Mouse (Mus musculus) E14TG2a.4 (cell line): ENCODE measurements around the gene Foxn3.

Experiments
- H3K27me3 ChIP-seq: 2 replicates; pipeline ENCODE4 v1.6.1; 2014; ENCODE audit warnings: low read length, control low read depth; ENCODE audit not compliant: insufficient read depth
- H3K36me3 ChIP-seq: 2 replicates; pipeline ENCODE4 v1.6.1; 2014; ENCODE audit warnings: low read length, control low read depth; ENCODE audit not compliant: insufficient read depth
- H3K4me1 ChIP-seq: replicated peaks from 2 replicates; pipeline ENCODE4 v1.6.1; 2014; ENCODE audit warnings: low read depth, low read length, control low read depth
- H3K4me3 ChIP-seq: replicated peaks from 2 replicates; pipeline ENCODE4 v1.5.1; 2014; ENCODE audit warnings: mild to moderate bottlenecking, low read length
- H3K9me3 ChIP-seq: 2 replicates; pipeline ENCODE4 v1.6.1; 2014; ENCODE audit warnings: low read length, control low read depth
- CTCF ChIP-seq: conservative IDR thresholded peaks from 2 replicates; pipeline ENCODE4 v1.5.1; 2014; ENCODE audit warnings: low read length
- NANOG ChIP-seq: IDR thresholded peaks from 2 replicates; pipeline ENCODE4 v1.6.1; 2014; ENCODE audit warnings: borderline replicate concordance, low read length, mixed read lengths
- POU5F1 ChIP-seq: IDR thresholded peaks from 2 replicates; pipeline ENCODE4 v1.6.1; 2014; ENCODE audit warnings: low read length, borderline replicate concordance

Foxn3 gene

GRCm38 (mm10) chr12:99543421-99544195 lies 19.8 kb downstream of the Foxn3 start:
- H3K36me3 ChIP-seq: no peaks in the 10 kb centered on the region
- TF ChIP-seq POU5F1 (no peak), CTCF (no peak), NANOG (no peak)
- H3K27me3 ChIP-seq: no peaks in the 10 kb centered on the region
- H3K4me3 ChIP-seq: no peak overlapping the region
- 0 out of 2 replicates have a peak, but pooled peaks cover 3% of the 10 kb centered on the region for H3K4me1 ChIP-seq
- no peaks in the 10 kb centered on the region for H3K9me3 ChIP-seq

GRCm38 (mm10) chr12:99540201-99540600 lies 23.2 kb downstream of the Foxn3 start:
- Histone ChIP-seq H3K4me3 (no peak overlapping the region), H3K27me3 (no peaks in the 10 kb centered on the region), H3K36me3 (no peaks in the 10 kb centered on the region), H3K9me3 (peaks cover 9% of the 10 kb centered on the region; the same call in 1 of the 2 replicates), H3K4me1 (no peaks in the 10 kb centered on the region)
- TF ChIP-seq CTCF (peak; percentile 46), POU5F1 (no peak)

- H3K4me1 ChIP-seq: no peaks in the 10 kb centered on the region
- H3K4me3 ChIP-seq: no peak overlapping the region
- H3K27me3 ChIP-seq: no peaks in the 10 kb centered on the region
- no peaks in the 10 kb centered on the region for H3K36me3 ChIP-seq
- TF ChIP-seq CTCF: no peak
- no peak for TF ChIP-seq NANOG
- TF ChIP-seq POU5F1: no peak
- peaks cover 21% of the 10 kb centered on the region for H3K9me3 ChIP-seq
Measured at GRCm38 (mm10) chr12:99537316-99537715, 26.1 kb downstream of the Foxn3 start.

- H3K4me1 ChIP-seq: no peaks in the 10 kb centered on the region
- H3K27me3 ChIP-seq: no peaks in the 10 kb centered on the region
- H3K4me3 ChIP-seq: no peak overlapping the region
- H3K9me3 ChIP-seq: peaks cover 21% of the 10 kb centered on the region
- TF ChIP-seq POU5F1 (no peak), NANOG (no peak), CTCF (no peak)
- H3K36me3 ChIP-seq: no peaks in the 10 kb centered on the region
Measured at GRCm38 (mm10) chr12:99536426-99536825, 27.0 kb downstream of the Foxn3 start.

GRCm38 (mm10) chr12:99532342-99532741 lies 31.0 kb downstream of the Foxn3 start:
- no peaks in the 10 kb centered on the region for H3K4me1 ChIP-seq
- no peak for TF ChIP-seq NANOG
- TF ChIP-seq POU5F1: no peak
- no peak for TF ChIP-seq CTCF
- H3K9me3 ChIP-seq: peaks cover 21% of the 10 kb centered on the region
- H3K27me3 ChIP-seq: no peaks in the 10 kb centered on the region; the same call in 1 of the 2 replicates
- H3K36me3 ChIP-seq: no peaks in the 10 kb centered on the region
- no peak overlapping the region for H3K4me3 ChIP-seq

DNA sequence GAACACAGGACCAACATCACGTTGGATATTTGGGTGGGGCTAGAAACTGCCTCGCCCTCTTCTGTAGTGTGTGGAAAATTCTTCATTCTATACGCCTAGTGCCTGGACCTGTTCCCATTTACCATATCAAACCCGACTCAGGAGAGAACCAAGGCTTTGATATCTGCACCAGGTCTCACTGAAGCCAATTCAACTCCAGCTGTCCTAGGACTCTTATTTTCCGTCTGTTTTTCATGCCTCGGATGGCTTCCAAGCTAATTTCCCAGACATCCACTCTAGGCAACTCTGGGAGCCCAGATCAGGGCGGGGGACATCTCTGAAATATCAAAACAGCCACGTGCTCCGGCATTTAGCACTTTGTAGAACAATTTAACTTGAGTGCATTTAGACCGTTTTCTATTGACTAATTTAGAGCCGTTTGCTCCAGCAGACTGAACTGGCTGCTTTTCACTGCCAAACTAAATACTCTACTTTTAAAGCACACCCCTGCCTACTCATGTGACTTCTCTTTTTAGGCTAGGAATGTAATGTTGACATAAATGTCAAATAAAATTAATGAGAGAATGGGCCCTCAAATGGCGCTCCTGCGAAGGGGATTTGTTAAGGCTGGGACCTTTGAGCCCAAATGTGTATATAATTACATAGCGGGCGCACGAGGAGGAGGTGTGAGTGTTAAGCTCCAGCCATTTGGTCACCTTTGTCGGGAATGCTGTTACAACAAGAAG lies 33.5 kb downstream of the Foxn3 start:
- Histone ChIP-seq H3K4me3 (no peak overlapping the region), H3K27me3 (no peaks in the 10 kb centered on the region; the same call in 1 of the 2 replicates)
- no peak for TF ChIP-seq NANOG
- no peak for TF ChIP-seq POU5F1
- TF ChIP-seq CTCF: no peak

DNA sequence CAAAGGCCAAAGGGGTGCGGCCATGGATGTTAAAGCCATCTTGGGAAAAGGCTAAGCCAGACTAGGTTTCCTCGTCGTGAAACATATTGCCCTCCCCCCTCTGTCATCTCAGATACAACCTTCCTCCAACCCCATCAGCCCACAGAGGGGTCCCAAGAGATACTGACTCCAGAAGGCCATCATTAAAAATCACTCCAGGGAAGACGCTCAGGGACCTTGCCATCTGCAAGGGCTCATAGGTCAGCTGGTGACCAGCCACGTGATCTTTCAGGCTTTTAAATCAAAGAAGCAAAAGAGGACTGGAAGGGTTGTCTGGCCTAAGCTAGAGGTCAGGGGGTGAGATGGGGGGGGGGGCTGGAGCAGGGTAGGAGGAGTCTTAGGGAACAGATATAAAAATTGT lies 34.4 kb downstream of the Foxn3 start:
- no peaks in the 10 kb centered on the region for H3K9me3 ChIP-seq
- H3K4me3 ChIP-seq: no peak overlapping the region
- no peaks in the 10 kb centered on the region for H3K36me3 ChIP-seq
- no peaks in the 10 kb centered on the region; the same call in 1 of the 2 replicates for H3K27me3 ChIP-seq
- TF ChIP-seq NANOG (no peak), CTCF (no peak), POU5F1 (no peak)
- H3K4me1 ChIP-seq: peaks cover 3% of the 10 kb centered on the region; the same call in 1 of the 2 replicates

More for the DNA sequence above, 33.5 kb downstream of the Foxn3 start:
- Histone ChIP-seq H3K9me3 (peaks cover 8% of the 10 kb centered on the region), H3K4me1 (peaks cover 3% of the 10 kb centered on the region; the same call in 1 of the 2 replicates), H3K36me3 (no peaks in the 10 kb centered on the region)

DNA sequence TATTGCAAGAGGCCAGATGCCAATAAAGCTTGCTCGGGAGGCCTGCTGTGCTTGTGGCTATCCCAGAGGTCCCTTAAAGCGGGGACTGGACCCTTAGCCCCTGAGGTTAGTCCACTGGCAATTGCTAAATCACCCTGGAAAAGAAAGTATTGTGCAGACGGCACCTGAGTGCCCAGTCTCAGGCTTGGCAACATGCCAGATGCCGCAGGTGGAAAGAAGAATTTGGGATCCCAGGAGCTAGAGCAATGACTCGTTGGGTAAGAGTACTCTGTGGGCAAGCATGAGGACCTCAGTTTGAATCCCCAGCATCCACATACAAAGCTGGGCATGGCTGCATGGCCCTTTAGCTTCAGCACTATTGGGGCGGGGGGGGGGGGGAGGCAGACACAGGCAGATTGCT lies 35.9 kb downstream of the Foxn3 start:
- H3K4me3 ChIP-seq: no peak overlapping the region
- H3K27me3 ChIP-seq: no peaks in the 10 kb centered on the region; the same call in 1 of the 2 replicates
- no peaks in the 10 kb centered on the region for H3K36me3 ChIP-seq
- TF ChIP-seq NANOG (no peak), CTCF (no peak), POU5F1 (no peak)
- H3K4me1 ChIP-seq: peaks cover 3% of the 10 kb centered on the region; the same call in 1 of the 2 replicates
- no peaks in the 10 kb centered on the region for H3K9me3 ChIP-seq
